ENCODE assay signal across 8 mouse cellular contexts in genomic region chr5:24453283-24453984, GRCm38 (mm10). TPM values are rescaled to one million over a fixed set of nuclear protein-coding genes. Genes with fewer than 3 reads are reported as not detected.
A peak's percentile ranks its signal among the peaks of the same experiment; 100 is the strongest.
DNase-seq lines count a peak whose midpoint lies in the region; ATAC-seq and TF ChIP-seq lines count a peak whose summit lies in the region.

No protein-coding gene starts in this region.

- no peak for TF ChIP-seq POLR2A in CH12.LX (IDR thresholded peaks at IDR 0.05; ENCODE audit: low read depth, low read length)
- TF ChIP-seq POLR2A in cortical plate, adult 2 months (IDR thresholded peaks at IDR 0.05; ENCODE audit: extremely low read depth, insufficient read depth, low read length) = no peak

- peaks cover 11% of the 10 kb centered on the region for H3K36me3 ChIP-seq in heart, embryonic 13.5 days
- H3K36me3 ChIP-seq in CH12.LX (replicated peaks in 1 of 2; ENCODE audit: control insufficient read depth in 1 of 2, insufficient read depth in 1 of 2, low read length in 1 of 2) = peaks cover 3 to 36% of the 10 kb centered on the region in 2 experiments
- no peaks in the 10 kb centered on the region for H3K36me3 ChIP-seq in intestine, embryonic 16.5 days (ENCODE audit: control insufficient read depth, insufficient read depth, low read length)
- peaks cover 5% of the 10 kb centered on the region; the same call in 1 of the 2 replicates for H3K36me3 ChIP-seq in neural tube, embryonic 15.5 days

- peaks cover 5% of the 10 kb centered on the region; the same call in 1 of the 2 replicates for H3K27me3 ChIP-seq in heart, embryonic 13.5 days (replicated peaks)
- peaks cover 25% of the 10 kb centered on the region for H3K27me3 ChIP-seq in CH12.LX (replicated peaks)
- H3K27me3 ChIP-seq in intestine, embryonic 16.5 days (replicated peaks; ENCODE audit: control insufficient read depth, insufficient read depth, low read length) = no peaks in the 10 kb centered on the region
- 0 out of 2 replicates have a peak, but pooled peaks cover 3% of the 10 kb centered on the region for H3K27me3 ChIP-seq in neural tube, embryonic 15.5 days (replicated peaks)

- TF ChIP-seq RAD21 in CH12.LX (IDR thresholded peaks at IDR 0.05; ENCODE audit: low read depth, low read length) = no peak

- WGBS in heart, embryonic 13.5 days = 25% methylated on average over 5 of the region's 5 CpGs
- WGBS in intestine, embryonic 16.5 days = 18% methylated on average over 5 of the region's 5 CpGs
- WGBS in neural tube, embryonic 15.5 days = 8% methylated on average over 5 of the region's 5 CpGs

- intact Hi-C loops in heart, postnatal 36 days (cut with DNase I) = loop anchor here (2.0 to 5.0 kb wide), 2 partner anchors 29 to 149 kb away; no protein-coding TSS in a partner anchor
- intact Hi-C loops in left cerebral cortex, postnatal 10 days (cut with DNase I) = loop anchor here (2.0 kb wide), 1 partner anchor 17 kb away; no protein-coding TSS in a partner anchor

- peak overlapping the region; percentile 99 for H3K9ac ChIP-seq in heart, embryonic 13.5 days
- peak overlapping the region; percentile 91 for H3K9ac ChIP-seq in CH12.LX (ENCODE audit: insufficient read depth, low read depth)
- H3K9ac ChIP-seq in intestine, embryonic 16.5 days (ENCODE audit: low read depth, low read length) = peak overlapping the region; percentile 90
- H3K9ac ChIP-seq in neural tube, embryonic 15.5 days (replicated peaks) = peak overlapping the region; percentile 85

- peaks cover 37% of the 10 kb centered on the region for H3K79me2 ChIP-seq in CH12.LX (replicated peaks; ENCODE audit: control insufficient read depth, extremely low read depth, insufficient read depth, poor library complexity, severe bottlenecking)

- H3K4me1 ChIP-seq in heart, embryonic 13.5 days = peaks cover 46% of the 10 kb centered on the region
- H3K4me1 ChIP-seq in CH12.LX (ENCODE audit: control insufficient read depth in 1 of 2, insufficient read depth in 2 of 2) = peaks cover 21 to 38% of the 10 kb centered on the region in 2 experiments
- peaks cover 17% of the 10 kb centered on the region for H3K4me1 ChIP-seq in cortical plate, adult 2 months (ENCODE audit: control insufficient read depth, insufficient read depth, low read length)
- peaks cover 40% of the 10 kb centered on the region for H3K4me1 ChIP-seq in intestine, embryonic 16.5 days (ENCODE audit: control insufficient read depth, insufficient read depth, low read length)
- peaks cover 53% of the 10 kb centered on the region for H3K4me1 ChIP-seq in neural tube, embryonic 15.5 days

- TF ChIP-seq EP300 in CH12.LX (IDR thresholded peaks at IDR 0.05; ENCODE audit: low read length) = no peak

- peak overlapping the region; percentile 91 for H3K27ac ChIP-seq in heart, embryonic 13.5 days (replicated peaks)
- no peak overlapping the region for H3K27ac ChIP-seq in CH12.LX (ENCODE audit: insufficient read depth, low read depth)
- no peak overlapping the region for H3K27ac ChIP-seq in cortical plate, adult 2 months (ENCODE audit: insufficient read depth, low read length)
- H3K27ac ChIP-seq in intestine, embryonic 16.5 days (ENCODE audit: low read length) = peak overlapping the region; percentile 51
- peak overlapping the region; percentile 93 for H3K27ac ChIP-seq in neural tube, embryonic 15.5 days (replicated peaks)

- dilution Hi-C loops in CH12.LX (cut with MboI; ENCODE audit: extremely low pct_ligation_motif_present, extremely low pct_unique_long_range_greater_than_20kb, low sequenced_read_pairs) = no loop called here

- no peaks in the 10 kb centered on the region for H3K9me3 ChIP-seq in heart, embryonic 13.5 days
- no peaks in the 10 kb centered on the region for H3K9me3 ChIP-seq in CH12.LX (replicated peaks; ENCODE audit: low read length)
- no peaks in the 10 kb centered on the region for H3K9me3 ChIP-seq in intestine, embryonic 16.5 days (ENCODE audit: control insufficient read depth, low read length)
- H3K9me3 ChIP-seq in neural tube, embryonic 15.5 days (replicated peaks) = no peaks in the 10 kb centered on the region

- no peak for TF ChIP-seq CTCF in CH12.LX (conservative IDR thresholded peaks at IDR 0.05 in 1 of 2, IDR thresholded peaks at IDR 0.05 in 1 of 2; ENCODE audit: low read depth in 2 of 2, low read length in 2 of 2)
- no peak for TF ChIP-seq CTCF in cortical plate, adult 2 months (IDR thresholded peaks at IDR 0.05; ENCODE audit: extremely low read depth, insufficient read depth, low read length)

- peak overlapping the region; percentile 90 for H3K4me3 ChIP-seq in heart, embryonic 13.5 days
- peak overlapping the region; percentile 81 to 90 (median 84) for H3K4me3 ChIP-seq in CH12.LX (replicated peaks in 1 of 3; ENCODE audit: low read depth in 2 of 3, low read length in 2 of 3, poor library complexity in 1 of 3)
- H3K4me3 ChIP-seq in cortical plate, adult 2 months (ENCODE audit: insufficient read depth, low read length) = peak overlapping the region; percentile 95
- peak overlapping the region; percentile 93 for H3K4me3 ChIP-seq in intestine, embryonic 16.5 days (ENCODE audit: low read length)
- peak overlapping the region; percentile 85 for H3K4me3 ChIP-seq in neural tube, embryonic 15.5 days (replicated peaks)

- ATAC-seq in heart, embryonic 13.5 days (ENCODE audit: extremely low read depth, insufficient number of reproducible peaks, low FRiP score, low TSS enrichment) = no peak
- ATAC-seq in intestine, embryonic 16.5 days = no peak
- no peak for ATAC-seq in neural tube, embryonic 15.5 days (ENCODE audit: low FRiP score)

- no peak for DNase-seq in heart, postnatal 36 days
- no peak for DNase-seq in CH12.LX (ENCODE audit: extremely low read depth)
- DNase-seq in left cerebral cortex, postnatal 10 days (ENCODE audit: extremely low spot score in 1 of 2, low spot score in 2 of 2) = no peak
- DNase-seq in B cell, adult 2 months = no peak

- in situ Hi-C loops in CH12.LX (cut with MboI; ENCODE audit: low pct_ligation_motif_present, low pct_unique_long_range_greater_than_20kb, low sequenced_read_pairs) = no loop called here

- peak overlapping the region; percentile 98 for H3K4me2 ChIP-seq in heart, embryonic 13.5 days
- H3K4me2 ChIP-seq in CH12.LX (ENCODE audit: insufficient read depth, low read depth, poor library complexity, severe bottlenecking) = peak overlapping the region; percentile 95
- H3K4me2 ChIP-seq in intestine, embryonic 16.5 days (ENCODE audit: low read depth, low read length) = peak overlapping the region; percentile 96
- peak overlapping the region; percentile 91 for H3K4me2 ChIP-seq in neural tube, embryonic 15.5 days

RNA-seq across cellular contexts. Expression of gene Agap3, which starts 1.5 kb away (rescaled TPM):
- 14.4 and 16.5 TPM in 2 replicates for polyA plus RNA-seq in heart, embryonic 13.5 days (2015; fragmentation: Nextera tagmentation; extraction: Ambion mirVana)
- 10 to 100 TPM; 83.6 to 91.1 TPM for total RNA-seq in heart, postnatal 36 days (2021)
- total RNA-seq in CH12.LX (2012; rRNA removed) (43.5 and 46.3 TPM in 2 replicates), CH12.LX (2014; rRNA removed) (12.8 and 15.4 TPM in 2 replicates)
- 37.9 and 38.0 TPM in 2 replicates for polyA plus RNA-seq in CH12.LX (2012; ENCODE audit: insufficient read length, low read depth)
- 438 and 458 TPM in 2 replicates for polyA plus RNA-seq in cortical plate, adult 2 months (2012; rRNA removed)
- 10.2 and 10.7 TPM in 2 replicates for polyA plus RNA-seq in intestine, embryonic 16.5 days (2015; fragmentation: Nextera tagmentation; extraction: Ambion mirVana)
- polyA plus RNA-seq in neural tube, embryonic 15.5 days (2015; fragmentation: Nextera tagmentation; extraction: Ambion mirVana) = 60.2 and 101 TPM in 2 replicates
- total RNA-seq in left cerebral cortex, postnatal 10 days (2021) = 100 to 1,000 TPM; 488 to 490 TPM

RNA-seq across cellular contexts. Expression of gene Tmub1, which starts 5.8 kb away (rescaled TPM):
- 16.2 and 19.9 TPM in 2 replicates for polyA plus RNA-seq in heart, embryonic 13.5 days (2015; fragmentation: Nextera tagmentation; extraction: Ambion mirVana)
- total RNA-seq in heart, postnatal 36 days (2021) = 10 to 100 TPM; 11.7 to 12.1 TPM
- 9.6 and 13.1 TPM in 2 replicates for total RNA-seq in CH12.LX (2012; rRNA removed)
- 6.1 and 7.6 TPM in 2 replicates for total RNA-seq in CH12.LX (2014; rRNA removed)
- polyA plus RNA-seq in CH12.LX (2012; ENCODE audit: insufficient read length, low read depth) = 8.6 and 11.2 TPM in 2 replicates
- polyA plus RNA-seq in cortical plate, adult 2 months (2012; rRNA removed) = 48.7 and 49.0 TPM in 2 replicates
- 28.5 and 28.7 TPM in 2 replicates for polyA plus RNA-seq in intestine, embryonic 16.5 days (2015; fragmentation: Nextera tagmentation; extraction: Ambion mirVana)
- polyA plus RNA-seq in neural tube, embryonic 15.5 days (2015; fragmentation: Nextera tagmentation; extraction: Ambion mirVana) = 54.8 and 62.8 TPM in 2 replicates
- total RNA-seq in left cerebral cortex, postnatal 10 days (2021) = 10 to 100 TPM; 29.1 to 29.4 TPM

RNA-seq across cellular contexts. Expression of gene Fastk, which starts 8.3 kb away (rescaled TPM):
- polyA plus RNA-seq in heart, embryonic 13.5 days (2015; fragmentation: Nextera tagmentation; extraction: Ambion mirVana) = 163 and 164 TPM in 2 replicates
- 100 to 1,000 TPM; 288 to 310 TPM for total RNA-seq in heart, postnatal 36 days (2021)
- total RNA-seq in CH12.LX (2012; rRNA removed) = 61.2 and 61.4 TPM in 2 replicates
- total RNA-seq in CH12.LX (2014; rRNA removed) = 41.8 and 44.8 TPM in 2 replicates
- 88.0 and 88.1 TPM in 2 replicates for polyA plus RNA-seq in CH12.LX (2012; ENCODE audit: insufficient read length, low read depth)
- polyA plus RNA-seq in cortical plate, adult 2 months (2012; rRNA removed) = 237 and 255 TPM in 2 replicates
- polyA plus RNA-seq in intestine, embryonic 16.5 days (2015; fragmentation: Nextera tagmentation; extraction: Ambion mirVana) = 113 and 117 TPM in 2 replicates
- polyA plus RNA-seq in neural tube, embryonic 15.5 days (2015; fragmentation: Nextera tagmentation; extraction: Ambion mirVana) = 111 TPM in 2 replicates
- 100 to 1,000 TPM in 1 of 2 experiments, 10 to 100 TPM in 1; 96.6 to 105 TPM for total RNA-seq in left cerebral cortex, postnatal 10 days (2021)

RNA-seq across cellular contexts. Expression of gene Slc4a2, which starts 29.8 kb away (rescaled TPM):
- 26.9 and 29.3 TPM in 2 replicates for polyA plus RNA-seq in heart, embryonic 13.5 days (2015; fragmentation: Nextera tagmentation; extraction: Ambion mirVana)
- total RNA-seq in heart, postnatal 36 days (2021) = 10 to 100 TPM; 29.2 to 35.1 TPM
- total RNA-seq in CH12.LX (2012; rRNA removed) (17.2 and 18.6 TPM in 2 replicates), CH12.LX (2014; rRNA removed) (12.7 and 12.9 TPM in 2 replicates)
- polyA plus RNA-seq in CH12.LX (2012; ENCODE audit: insufficient read length, low read depth) = 27.2 and 27.3 TPM in 2 replicates
- polyA plus RNA-seq in cortical plate, adult 2 months (2012; rRNA removed) = 36.5 and 39.9 TPM in 2 replicates
- 52.7 and 59.2 TPM in 2 replicates for polyA plus RNA-seq in intestine, embryonic 16.5 days (2015; fragmentation: Nextera tagmentation; extraction: Ambion mirVana)
- polyA plus RNA-seq in neural tube, embryonic 15.5 days (2015; fragmentation: Nextera tagmentation; extraction: Ambion mirVana) = 15.3 and 19.1 TPM in 2 replicates
- 10 to 100 TPM; 24.6 to 27.6 TPM for total RNA-seq in left cerebral cortex, postnatal 10 days (2021)

RNA-seq across cellular contexts. Expression of gene Cdk5, which starts 30.1 kb away (rescaled TPM):
- 25.8 and 28.7 TPM in 2 replicates for polyA plus RNA-seq in heart, embryonic 13.5 days (2015; fragmentation: Nextera tagmentation; extraction: Ambion mirVana)
- 10 to 100 TPM; 22.5 to 23.0 TPM for total RNA-seq in heart, postnatal 36 days (2021)
- total RNA-seq in CH12.LX (2012; rRNA removed) (10.4 and 12.1 TPM in 2 replicates), CH12.LX (2014; rRNA removed) (7.4 and 9.2 TPM in 2 replicates)
- polyA plus RNA-seq in CH12.LX (2012; ENCODE audit: insufficient read length, low read depth) = 25.1 and 26.6 TPM in 2 replicates
- 232 TPM in 2 replicates for polyA plus RNA-seq in cortical plate, adult 2 months (2012; rRNA removed)
- polyA plus RNA-seq in intestine, embryonic 16.5 days (2015; fragmentation: Nextera tagmentation; extraction: Ambion mirVana) = 37.0 and 38.1 TPM in 2 replicates
- 113 and 133 TPM in 2 replicates for polyA plus RNA-seq in neural tube, embryonic 15.5 days (2015; fragmentation: Nextera tagmentation; extraction: Ambion mirVana)
- total RNA-seq in left cerebral cortex, postnatal 10 days (2021) = 100 to 1,000 TPM; 148 to 150 TPM

Comparison
In these comparisons a context has a peak if more than half of its experiments do, and no peak if none do; other contexts are left out.
1. H3K27ac ChIP-seq: peak in heart, embryonic 13.5 days (single experiment), intestine, embryonic 16.5 days (single experiment) and neural tube, embryonic 15.5 days (single experiment); none in CH12.LX (single experiment) and cortical plate, adult 2 months (single experiment).
2. Peak in every context shown above with its lines, with median percentiles within 50 percentile points of each other: H3K4me2 ChIP-seq, H3K4me3 ChIP-seq and H3K9ac ChIP-seq.